Mouse (Mus musculus): ENCODE data around the gene Lpp. TPM values are rescaled to one million over a fixed set of nuclear protein-coding genes. Genes with fewer than 3 reads are reported as not detected.

The Lpp gene
- total and polyA plus RNA-seq, 3 experiments = not detected

DNA sequence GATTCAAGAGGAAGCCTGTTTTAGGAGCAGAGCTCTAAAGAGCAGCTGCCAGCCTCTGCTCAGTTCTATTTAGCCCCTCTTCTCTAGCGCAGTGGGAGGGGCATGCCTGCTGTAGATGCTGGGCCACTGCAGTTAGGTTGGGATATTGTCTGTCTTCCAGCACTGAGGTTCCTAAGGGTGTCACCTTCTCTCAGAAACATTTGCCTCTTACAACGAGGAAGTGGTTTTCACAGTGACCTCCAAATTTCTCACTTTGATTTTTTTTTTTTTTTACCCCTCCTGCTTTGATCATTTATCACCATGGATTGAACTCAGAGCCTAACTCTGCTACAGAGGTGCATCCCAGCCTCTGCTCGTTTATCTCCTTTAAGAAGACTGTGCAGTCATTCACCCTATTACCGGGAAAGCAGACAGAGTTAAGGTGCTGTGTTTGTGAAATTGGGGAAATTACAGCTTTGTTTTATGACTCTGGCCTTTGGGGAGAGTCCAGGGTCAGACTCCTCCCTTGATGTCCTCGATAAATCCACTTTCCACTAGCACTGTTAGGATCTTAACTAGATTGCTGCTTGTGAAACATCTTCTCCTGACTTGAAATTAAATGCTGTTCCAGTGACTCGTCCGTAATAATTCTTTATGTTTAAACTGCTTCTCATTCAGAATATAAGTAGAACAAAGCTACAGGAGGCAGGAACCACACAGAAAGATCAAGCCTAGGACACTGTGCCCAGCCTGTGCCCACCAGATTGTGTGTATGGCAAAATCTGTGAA lies 111.7 kb downstream of the Lpp start:
- Histone ChIP-seq H3K27ac (ENCODE audit: control insufficient read depth, low read depth, low read length) (no peak overlapping the region), H3K9me3 (replicated peaks; ENCODE audit: insufficient read depth, low read length) (no peaks in the 10 kb centered on the region), H3K9ac (ENCODE audit: control insufficient read depth, low read depth, low read length, poor library complexity, severe bottlenecking) (no peak overlapping the region), H3K27me3 (ENCODE audit: control insufficient read depth in 1 of 2, insufficient read depth in 2 of 2, low read length in 2 of 2) (no peaks in the 10 kb centered on the region), H3K36me3 (ENCODE audit: control insufficient read depth in 1 of 2, insufficient read depth in 2 of 2, low read length in 2 of 2) (no peaks in the 10 kb centered on the region), H3K4me1 (ENCODE audit: control insufficient read depth in 1 of 2, insufficient read depth in 2 of 2, low read length in 2 of 2) (no peaks in the 10 kb centered on the region), H3K79me2 (ENCODE audit: control insufficient read depth, insufficient read depth, low read length, poor library complexity) (no peaks in the 10 kb centered on the region), H3K4me3 (ENCODE audit: control insufficient read depth in 1 of 2, insufficient read depth in 1 of 2, low read depth in 2 of 2, low read length in 2 of 2) (no peak overlapping the region)
- no peak for DNase-seq (ENCODE audit: low read depth, low spot score)
- no peak for TF ChIP-seq CHD2 (IDR thresholded peaks at IDR 0.05; ENCODE audit: low read length)
- TF ChIP-seq MYB (IDR thresholded peaks at IDR 0.05; ENCODE audit: low read depth, low read length) = no peak
- no peak for TF ChIP-seq TAL1 (IDR thresholded peaks at IDR 0.05; ENCODE audit: low read length)
- TF ChIP-seq KAT2A (conservative IDR thresholded peaks at IDR 0.05; ENCODE audit: low read depth, low read length) = no peak
- TF ChIP-seq EP300 (IDR thresholded peaks at IDR 0.05; ENCODE audit: low read depth in 1 of 2, low read length in 2 of 2) = no peak
- TF ChIP-seq GATA1 (IDR thresholded peaks at IDR 0.05; ENCODE audit: low read depth, low read length) = no peak
- no peak for TF ChIP-seq TBP (IDR thresholded peaks at IDR 0.05; ENCODE audit: low read depth, low read length)
- no peak for TF ChIP-seq MAFK (IDR thresholded peaks at IDR 0.05; ENCODE audit: borderline replicate concordance, low read depth, low read length)

GRCm38 (mm10) chr16:24506237-24506636 lies 112.9 kb downstream of the Lpp start:
- H3K27me3 ChIP-seq (ENCODE audit: control insufficient read depth in 1 of 2, insufficient read depth in 2 of 2, low read length in 2 of 2) = no peaks in the 10 kb centered on the region
- TF ChIP-seq ZKSCAN1 (IDR thresholded peaks at IDR 0.05; ENCODE audit: low read depth, low read length) (no peak), BHLHE40 (IDR thresholded peaks at IDR 0.05; ENCODE audit: borderline replicate concordance, low read depth, low read length) (no peak), ZNF384 (IDR thresholded peaks at IDR 0.05; ENCODE audit: low read depth, low read length) (no peak), TCF12 (IDR thresholded peaks at IDR 0.05; ENCODE audit: low read depth, low read length) (no peak), MAFK (IDR thresholded peaks at IDR 0.05; ENCODE audit: borderline replicate concordance, low read depth, low read length) (no peak)
- H3K36me3 ChIP-seq (ENCODE audit: control insufficient read depth in 1 of 2, insufficient read depth in 2 of 2, low read length in 2 of 2) = no peaks in the 10 kb centered on the region
- no peaks in the 10 kb centered on the region for H3K9me3 ChIP-seq (replicated peaks; ENCODE audit: insufficient read depth, low read length)
- no peaks in the 10 kb centered on the region for H3K4me1 ChIP-seq (ENCODE audit: control insufficient read depth in 1 of 2, insufficient read depth in 2 of 2, low read length in 2 of 2)
- H3K4me3 ChIP-seq (ENCODE audit: control insufficient read depth in 1 of 2, insufficient read depth in 1 of 2, low read depth in 2 of 2, low read length in 2 of 2) = no peak overlapping the region
- no peaks in the 10 kb centered on the region for H3K79me2 ChIP-seq (ENCODE audit: control insufficient read depth, insufficient read depth, low read length, poor library complexity)
- no peak overlapping the region for H3K9ac ChIP-seq (ENCODE audit: control insufficient read depth, low read depth, low read length, poor library complexity, severe bottlenecking)
- no peak for DNase-seq (ENCODE audit: low read depth, low spot score)
- H3K27ac ChIP-seq (ENCODE audit: control insufficient read depth, low read depth, low read length) = no peak overlapping the region

- Histone ChIP-seq H3K9me3 (replicated peaks; ENCODE audit: insufficient read depth, low read length) (no peaks in the 10 kb centered on the region), H3K4me1 (ENCODE audit: control insufficient read depth in 1 of 2, insufficient read depth in 2 of 2, low read length in 2 of 2) (no peaks in the 10 kb centered on the region), H3K36me3 (ENCODE audit: control insufficient read depth in 1 of 2, insufficient read depth in 2 of 2, low read length in 2 of 2) (no peaks in the 10 kb centered on the region), H3K79me2 (ENCODE audit: control insufficient read depth, insufficient read depth, low read length, poor library complexity) (no peaks in the 10 kb centered on the region), H3K9ac (ENCODE audit: control insufficient read depth, low read depth, low read length, poor library complexity, severe bottlenecking) (no peak overlapping the region), H3K27me3 (ENCODE audit: control insufficient read depth in 1 of 2, insufficient read depth in 2 of 2, low read length in 2 of 2) (no peaks in the 10 kb centered on the region), H3K4me3 (ENCODE audit: control insufficient read depth in 1 of 2, insufficient read depth in 1 of 2, low read depth in 2 of 2, low read length in 2 of 2) (no peak overlapping the region), H3K27ac (ENCODE audit: control insufficient read depth, low read depth, low read length) (no peak overlapping the region)
- DNase-seq (ENCODE audit: low read depth, low spot score) = no peak
- no peak for TF ChIP-seq GATA1 (IDR thresholded peaks at IDR 0.05; ENCODE audit: low read depth, low read length)
- no peak for TF ChIP-seq HCFC1 (IDR thresholded peaks at IDR 0.05; ENCODE audit: low read depth, low read length)
- no peak for TF ChIP-seq GABPA (IDR thresholded peaks at IDR 0.05; ENCODE audit: low read depth, low read length)
- no peak for TF ChIP-seq USF1 (IDR thresholded peaks at IDR 0.05; ENCODE audit: low read depth, low read length)
- TF ChIP-seq ETS1 (IDR thresholded peaks at IDR 0.05; ENCODE audit: low read depth, low read length) = no peak
- no peak for TF ChIP-seq E2F4 (IDR thresholded peaks at IDR 0.05; ENCODE audit: borderline replicate concordance, low read depth, low read length)
- TF ChIP-seq SIN3A (IDR thresholded peaks at IDR 0.05; ENCODE audit: low read length) = no peak
- no peak for TF ChIP-seq NELFE (IDR thresholded peaks at IDR 0.05; ENCODE audit: low read depth, low read length)
- no peak for TF ChIP-seq UBTF (IDR thresholded peaks at IDR 0.05; ENCODE audit: borderline replicate concordance, insufficient read depth, low read depth, low read length)
- TF ChIP-seq TBP (IDR thresholded peaks at IDR 0.05; ENCODE audit: low read depth, low read length) = no peak
- no peak for TF ChIP-seq ELF1 (IDR thresholded peaks at IDR 0.05; ENCODE audit: low read depth, low read length)
These were observed 113.4 kb downstream of the Lpp start for GRCm38 (mm10) chr16:24506740-24507139.
